Mouse (Mus musculus): ENCODE measurements at regions not wholly inside any gene's neighbourhood (a gene's known extent, or its start where the extent isn't known, plus 50 kb on each side); places are given as distances from the start of the nearest gene placed in this dataset.

GRCm38 (mm10) chr11:111155023-111155422 lies 89.1 kb downstream of the Kcnj2 start:
- no peak for DNase-seq (ENCODE audit: low spot score)

DNA sequence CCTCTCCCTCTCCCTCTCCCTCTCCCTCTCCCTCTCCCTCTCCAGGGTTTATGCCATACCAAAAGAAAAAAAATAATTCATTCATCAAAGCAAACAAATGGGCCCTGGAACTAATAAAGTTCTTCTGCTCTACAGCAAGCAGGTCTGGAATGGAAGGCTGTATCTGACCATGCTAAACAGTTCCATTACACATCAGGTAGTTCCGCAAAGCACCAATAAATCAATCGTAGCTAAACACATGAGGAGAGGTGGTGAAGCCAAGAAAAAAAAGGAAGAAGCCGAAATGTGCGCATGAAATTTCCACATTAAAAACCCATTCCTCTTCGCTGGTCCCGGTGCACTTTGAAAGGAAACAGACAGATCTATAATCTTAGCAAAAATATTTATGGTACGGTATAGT lies 89.8 kb downstream of the Kcnj2 start:
- DNase-seq (ENCODE audit: low spot score) = no peak

DNA sequence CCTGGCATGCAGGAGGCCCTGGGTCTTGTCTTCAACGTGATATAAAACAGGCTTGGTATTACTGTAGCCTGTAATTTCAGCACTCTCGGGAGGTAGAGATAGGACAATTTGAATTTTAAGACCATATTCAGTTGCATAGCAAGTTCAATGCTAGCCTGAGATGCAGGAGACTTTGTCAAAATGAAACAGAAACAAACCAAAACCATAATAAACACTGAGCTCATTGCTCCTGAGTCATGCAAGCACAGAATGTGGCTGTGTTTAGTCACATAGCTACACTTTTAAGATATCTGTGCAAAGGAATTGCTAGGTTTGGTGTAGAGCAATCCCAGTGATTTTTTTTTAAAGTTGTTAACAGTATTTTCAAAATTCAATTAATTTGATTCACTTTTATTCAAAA lies 93.3 kb downstream of the Kcnj2 start:
- no peak for DNase-seq (ENCODE audit: low spot score)

- no peak for DNase-seq (ENCODE audit: low spot score)
These were observed 98.9 kb downstream of the Kcnj2 start for GRCm38 (mm10) chr11:111164907-111165306.

- peak; percentile 34 for DNase-seq (ENCODE audit: low spot score)
These were observed 104.3 kb downstream of the Kcnj2 start for GRCm38 (mm10) chr11:111170174-111170800.

DNA sequence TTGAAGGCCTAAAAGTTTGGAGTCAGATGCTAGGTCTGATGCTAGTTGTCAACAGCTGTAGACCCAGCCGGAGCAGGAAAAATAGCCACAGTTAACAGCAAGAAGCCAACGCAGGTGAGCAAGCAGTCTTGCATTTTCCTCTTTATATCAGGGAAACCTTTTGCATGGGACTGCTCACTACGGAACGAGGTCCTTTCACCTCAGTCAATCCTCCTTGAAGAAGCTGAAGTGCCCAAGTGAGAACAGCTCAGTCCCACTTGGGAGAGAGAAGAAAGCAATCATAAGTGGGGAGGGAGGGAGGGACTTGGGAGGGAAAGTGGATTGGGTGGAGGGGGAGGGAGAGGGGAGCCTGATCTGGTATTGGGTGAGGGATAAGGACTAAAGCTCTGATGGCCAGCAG lies 107.6 kb downstream of the Kcnj2 start:
- peak; percentile 5 for DNase-seq (ENCODE audit: low spot score)

- DNase-seq (ENCODE audit: low spot score) = no peak
These were observed 109.6 kb downstream of the Kcnj2 start for GRCm38 (mm10) chr11:111175566-111175965.

GRCm38 (mm10) chr11:111177516-111177915 lies 111.6 kb downstream of the Kcnj2 start:
- DNase-seq (ENCODE audit: low spot score) = no peak

DNA sequence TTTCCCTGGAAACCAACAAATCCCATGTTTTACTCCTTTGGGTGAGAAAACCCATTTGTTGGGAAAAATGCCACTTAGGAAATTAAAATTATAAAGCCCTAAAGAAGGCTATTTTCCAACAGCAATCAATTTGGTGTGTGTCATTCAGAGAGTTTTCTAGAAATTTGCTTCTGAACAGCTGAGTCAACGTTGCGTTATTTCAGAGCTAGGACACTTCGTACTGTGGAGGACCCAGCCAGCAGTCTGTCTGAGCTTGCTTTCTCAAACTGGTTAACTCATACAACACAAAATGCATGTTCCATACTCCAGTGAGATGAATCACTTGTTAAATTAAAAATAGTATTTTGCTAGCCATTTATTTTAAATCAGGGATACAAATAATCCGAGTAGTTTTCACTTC lies 131.5 kb downstream of the Kcnj2 start:
- no peak for DNase-seq (ENCODE audit: low spot score)

- DNase-seq (ENCODE audit: low spot score) = no peak
These were observed 134.5 kb downstream of the Kcnj2 start for GRCm38 (mm10) chr11:111200512-111200911.

GRCm38 (mm10) chr11:111202780-111203179 lies 136.8 kb downstream of the Kcnj2 start:
- DNase-seq (ENCODE audit: low spot score) = no peak

- no peak for DNase-seq (ENCODE audit: low spot score)
These were observed 144.6 kb downstream of the Kcnj2 start for GRCm38 (mm10) chr11:111210565-111210964.

GRCm38 (mm10) chr11:111212038-111212701 lies 146.2 kb downstream of the Kcnj2 start:
- DNase-seq (ENCODE audit: low spot score) = no peak

- DNase-seq (ENCODE audit: low spot score) = no peak
These were observed 146.9 kb downstream of the Kcnj2 start for GRCm38 (mm10) chr11:111212702-111213328.

- no peak for DNase-seq (ENCODE audit: low spot score)
These were observed 149.0 kb downstream of the Kcnj2 start for GRCm38 (mm10) chr11:111215006-111215405.

DNA sequence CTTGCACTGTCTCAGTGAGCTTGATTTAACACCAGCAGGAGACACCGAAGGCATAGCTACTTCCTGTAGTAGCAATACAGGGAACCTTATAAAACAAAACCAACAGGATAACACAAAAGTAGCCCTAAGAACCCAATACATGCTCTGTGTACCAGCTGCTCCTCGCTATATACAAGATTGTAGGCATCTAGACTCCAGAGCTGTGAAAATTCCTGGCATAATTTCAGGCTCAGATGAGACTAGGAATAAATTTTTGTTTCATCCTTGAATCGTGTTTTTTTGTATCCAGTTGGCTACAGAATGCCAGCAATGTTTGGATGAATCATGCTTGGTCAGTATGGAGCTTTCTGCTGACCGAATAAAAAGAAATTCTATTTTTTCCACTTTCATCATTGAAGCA lies 157.9 kb downstream of the Kcnj2 start:
- DNase-seq (ENCODE audit: low spot score) = no peak

GRCm38 (mm10) chr11:111227305-111227704 lies 161.3 kb downstream of the Kcnj2 start:
- no peak for DNase-seq (ENCODE audit: low spot score)

GRCm38 (mm10) chr11:111236741-111237140 lies 170.8 kb downstream of the Kcnj2 start:
- no peak for DNase-seq (ENCODE audit: low spot score)

DNA sequence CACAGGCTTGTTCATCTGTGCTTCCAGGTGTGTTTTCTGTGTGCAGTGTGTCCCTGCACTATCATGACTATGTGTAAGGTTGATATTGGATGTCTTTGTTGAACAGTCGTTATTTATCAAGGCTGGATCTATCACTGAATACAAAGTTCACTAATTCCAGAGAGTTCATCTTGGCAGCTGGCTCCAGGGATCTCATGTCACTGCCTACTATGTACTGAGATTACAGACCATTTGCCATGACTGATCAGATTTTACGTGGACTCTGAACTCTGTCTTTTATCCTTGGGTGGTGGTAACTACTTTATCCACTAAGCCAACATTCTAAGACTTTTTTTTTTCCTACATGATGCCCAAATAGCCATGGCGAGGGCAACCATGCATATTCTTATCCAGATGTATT lies 173.8 kb downstream of the Kcnj2 start:
- no peak for DNase-seq (ENCODE audit: low spot score)

- DNase-seq (ENCODE audit: low spot score) = no peak
These were observed 186.3 kb downstream of the Kcnj2 start for GRCm38 (mm10) chr11:111252226-111252625.

DNA sequence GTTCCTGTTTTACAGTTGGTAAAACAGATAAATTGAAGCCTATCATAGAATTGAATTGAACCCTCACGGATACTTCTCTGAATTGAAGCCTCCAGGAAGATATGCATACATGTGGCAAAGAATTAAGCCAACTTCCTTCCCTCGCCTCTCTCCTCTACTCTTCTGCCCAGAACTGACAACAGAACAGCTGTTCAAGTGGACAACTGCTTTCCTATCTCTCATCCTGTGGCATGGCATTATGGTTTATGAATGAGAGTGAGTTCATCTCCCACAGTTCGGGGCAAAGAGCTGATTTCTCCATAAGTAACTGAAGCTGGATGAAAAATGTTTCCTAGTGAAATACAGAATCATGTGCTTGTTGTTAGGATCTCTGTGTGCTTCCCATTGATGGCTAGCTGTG lies 190.6 kb downstream of the Kcnj2 start:
- no peak for DNase-seq (ENCODE audit: low spot score)

GRCm38 (mm10) chr11:111260691-111261383 lies 194.9 kb downstream of the Kcnj2 start:
- DNase-seq (ENCODE audit: low spot score) = no peak

GRCm38 (mm10) chr11:111273651-111274050 lies 207.7 kb downstream of the Kcnj2 start:
- DNase-seq (ENCODE audit: low spot score) = no peak
